Mouse (Mus musculus): ENCODE results near the gene Galnt13. TPM values are rescaled to one million over a fixed set of nuclear protein-coding genes. Genes with fewer than 3 reads are reported as not detected.
"Not testable (repeated sequence)": the region's sequence is repeated elsewhere in the genome, so short reads cannot be mapped to it uniquely, and the experiment has no call there.

The Galnt13 gene
- polyA plus RNA-seq, 1 experiment: 0.03 TPM

GRCm38 (mm10) chr2:54483426-54483825, 47.3 kb downstream of the Galnt13 start:
- TF ChIP-seq CTCF (IDR thresholded peaks at IDR 0.05; ENCODE audit: extremely low read depth, insufficient read length, insufficient replicate concordance, low read depth, low read length): no peak
- TF ChIP-seq POLR2A (IDR thresholded peaks at IDR 0.05; ENCODE audit: low read depth, low read length): no peak
- Histone ChIP-seq H3K36me3 (ENCODE audit: control insufficient read depth, insufficient read depth, low read length) (no peaks in the 10 kb centered on the region), H3K4me1 (ENCODE audit: control insufficient read depth, insufficient read depth, insufficient read length, low read length) (no peaks in the 10 kb centered on the region), H3K4me3 (ENCODE audit: low read depth, low read length) (no peak overlapping the region), H3K27me3 (ENCODE audit: control insufficient read depth, insufficient read depth, low read length) (no peaks in the 10 kb centered on the region), H3K27ac (ENCODE audit: insufficient read depth, low read depth, low read length) (no peak overlapping the region)
- 31% methylated on average over 5 of the region's 5 CpGs for WGBS

- Histone ChIP-seq H3K4me3 (ENCODE audit: low read depth, low read length) (no peak overlapping the region), H3K27me3 (ENCODE audit: control insufficient read depth, insufficient read depth, low read length) (no peaks in the 10 kb centered on the region), H3K27ac (ENCODE audit: insufficient read depth, low read depth, low read length) (no peak overlapping the region), H3K4me1 (ENCODE audit: control insufficient read depth, insufficient read depth, insufficient read length, low read length) (no peaks in the 10 kb centered on the region), H3K36me3 (ENCODE audit: control insufficient read depth, insufficient read depth, low read length) (no peaks in the 10 kb centered on the region)
- 74% methylated on average over 3 of the region's 3 CpGs for WGBS
- TF ChIP-seq POLR2A (IDR thresholded peaks at IDR 0.05; ENCODE audit: low read depth, low read length) (no peak), CTCF (IDR thresholded peaks at IDR 0.05; ENCODE audit: extremely low read depth, insufficient read length, insufficient replicate concordance, low read depth, low read length) (no peak)
Measured at GRCm38 (mm10) chr2:54522989-54523388, 86.9 kb downstream of the Galnt13 start.

- 46% methylated on average over 3 of the region's 3 CpGs for WGBS
- no peak for TF ChIP-seq POLR2A (IDR thresholded peaks at IDR 0.05; ENCODE audit: low read depth, low read length)
- no peaks in the 10 kb centered on the region for H3K4me1 ChIP-seq (ENCODE audit: control insufficient read depth, insufficient read depth, insufficient read length, low read length)
- H3K27me3 ChIP-seq (ENCODE audit: control insufficient read depth, insufficient read depth, low read length): no peaks in the 10 kb centered on the region
- H3K4me3 ChIP-seq (ENCODE audit: low read depth, low read length): no peak overlapping the region
- no peaks in the 10 kb centered on the region for H3K36me3 ChIP-seq (ENCODE audit: control insufficient read depth, insufficient read depth, low read length)
- H3K27ac ChIP-seq (ENCODE audit: insufficient read depth, low read depth, low read length): no peak overlapping the region
Measured at GRCm38 (mm10) chr2:54527073-54527472, 91.0 kb downstream of the Galnt13 start.

GRCm38 (mm10) chr2:54558357-54559153, 122.4 kb downstream of the Galnt13 start:
- 72% methylated on average over 10 of the region's 10 CpGs for WGBS
- H3K36me3 ChIP-seq (ENCODE audit: control insufficient read depth, insufficient read depth, low read length): no peaks in the 10 kb centered on the region
- H3K27me3 ChIP-seq (ENCODE audit: control insufficient read depth, insufficient read depth, low read length): no peaks in the 10 kb centered on the region
- H3K4me1 ChIP-seq (ENCODE audit: control insufficient read depth, insufficient read depth, insufficient read length, low read length): no peaks in the 10 kb centered on the region
- TF ChIP-seq CTCF (IDR thresholded peaks at IDR 0.05; ENCODE audit: extremely low read depth, insufficient read length, insufficient replicate concordance, low read depth, low read length) (no peak), POLR2A (IDR thresholded peaks at IDR 0.05; ENCODE audit: low read depth, low read length) (no peak)
- H3K4me3 ChIP-seq (ENCODE audit: low read depth, low read length): no peak overlapping the region
- H3K27ac ChIP-seq (ENCODE audit: insufficient read depth, low read depth, low read length): no peak overlapping the region

GRCm38 (mm10) chr2:54565068-54565467, 129.0 kb downstream of the Galnt13 start:
- TF ChIP-seq CTCF (IDR thresholded peaks at IDR 0.05; ENCODE audit: extremely low read depth, insufficient read length, insufficient replicate concordance, low read depth, low read length) (no peak), POLR2A (IDR thresholded peaks at IDR 0.05; ENCODE audit: low read depth, low read length) (no peak)
- H3K4me3 ChIP-seq (ENCODE audit: low read depth, low read length): no peak overlapping the region
- no peaks in the 10 kb centered on the region for H3K4me1 ChIP-seq (ENCODE audit: control insufficient read depth, insufficient read depth, insufficient read length, low read length)
- H3K27ac ChIP-seq (ENCODE audit: insufficient read depth, low read depth, low read length): no peak overlapping the region
- no peaks in the 10 kb centered on the region for H3K27me3 ChIP-seq (ENCODE audit: control insufficient read depth, insufficient read depth, low read length)
- no peaks in the 10 kb centered on the region for H3K36me3 ChIP-seq (ENCODE audit: control insufficient read depth, insufficient read depth, low read length)
- 77% methylated on average over 3 of the region's 3 CpGs for WGBS

- Histone ChIP-seq H3K4me3 (ENCODE audit: low read depth, low read length) (no peak overlapping the region), H3K36me3 (ENCODE audit: control insufficient read depth, insufficient read depth, low read length) (no peaks in the 10 kb centered on the region), H3K27me3 (ENCODE audit: control insufficient read depth, insufficient read depth, low read length) (no peaks in the 10 kb centered on the region), H3K27ac (ENCODE audit: insufficient read depth, low read depth, low read length) (no peak overlapping the region), H3K4me1 (ENCODE audit: control insufficient read depth, insufficient read depth, insufficient read length, low read length) (no peaks in the 10 kb centered on the region)
- TF ChIP-seq CTCF (IDR thresholded peaks at IDR 0.05; ENCODE audit: extremely low read depth, insufficient read length, insufficient replicate concordance, low read depth, low read length): no peak
- TF ChIP-seq POLR2A (IDR thresholded peaks at IDR 0.05; ENCODE audit: low read depth, low read length): no peak
- 61% methylated on average over 2 of the region's 2 CpGs for WGBS
Measured at GRCm38 (mm10) chr2:54567186-54567585, 131.1 kb downstream of the Galnt13 start.

GRCm38 (mm10) chr2:54567632-54568031, 131.5 kb downstream of the Galnt13 start:
- no peak overlapping the region for H3K4me3 ChIP-seq (ENCODE audit: low read depth, low read length)
- no peaks in the 10 kb centered on the region for H3K36me3 ChIP-seq (ENCODE audit: control insufficient read depth, insufficient read depth, low read length)
- H3K4me1 ChIP-seq (ENCODE audit: control insufficient read depth, insufficient read depth, insufficient read length, low read length): no peaks in the 10 kb centered on the region
- no peak overlapping the region for H3K27ac ChIP-seq (ENCODE audit: insufficient read depth, low read depth, low read length)
- TF ChIP-seq CTCF (IDR thresholded peaks at IDR 0.05; ENCODE audit: extremely low read depth, insufficient read length, insufficient replicate concordance, low read depth, low read length): no peak
- TF ChIP-seq POLR2A (IDR thresholded peaks at IDR 0.05; ENCODE audit: low read depth, low read length): no peak
- no peaks in the 10 kb centered on the region for H3K27me3 ChIP-seq (ENCODE audit: control insufficient read depth, insufficient read depth, low read length)
- WGBS: 81% methylated on average over 9 of the region's 9 CpGs

GRCm38 (mm10) chr2:54713817-54714216, 277.7 kb downstream of the Galnt13 start:
- not testable (repeated sequence) for H3K36me3 ChIP-seq (ENCODE audit: control insufficient read depth, insufficient read depth, low read length); H3K4me1 ChIP-seq (ENCODE audit: control insufficient read depth, insufficient read depth, insufficient read length, low read length); H3K4me3 ChIP-seq (ENCODE audit: low read depth, low read length); H3K27me3 ChIP-seq (ENCODE audit: control insufficient read depth, insufficient read depth, low read length); H3K27ac ChIP-seq (ENCODE audit: insufficient read depth, low read depth, low read length)
- WGBS: no CpG with 5 or more reads among the region's 5 CpGs
